Mouse (Mus musculus) urinary bladder, postnatal 4 days (tissue): ENCODE data around the gene Pdss2.
A peak's percentile ranks its signal among the peaks of the same experiment; 100 is the strongest.

Experiments
- DNase-seq, 2 experiments: peaks; one replicate each; pipeline ENCODE4 v3.0.0; 2021 to 2022; ENCODE audit warnings: low spot score in 2 of 2

The Pdss2 gene

GRCm38 (mm10) chr10:43435757-43436156, 214.5 kb downstream of the Pdss2 start:
- DNase-seq: no peak

DNA sequence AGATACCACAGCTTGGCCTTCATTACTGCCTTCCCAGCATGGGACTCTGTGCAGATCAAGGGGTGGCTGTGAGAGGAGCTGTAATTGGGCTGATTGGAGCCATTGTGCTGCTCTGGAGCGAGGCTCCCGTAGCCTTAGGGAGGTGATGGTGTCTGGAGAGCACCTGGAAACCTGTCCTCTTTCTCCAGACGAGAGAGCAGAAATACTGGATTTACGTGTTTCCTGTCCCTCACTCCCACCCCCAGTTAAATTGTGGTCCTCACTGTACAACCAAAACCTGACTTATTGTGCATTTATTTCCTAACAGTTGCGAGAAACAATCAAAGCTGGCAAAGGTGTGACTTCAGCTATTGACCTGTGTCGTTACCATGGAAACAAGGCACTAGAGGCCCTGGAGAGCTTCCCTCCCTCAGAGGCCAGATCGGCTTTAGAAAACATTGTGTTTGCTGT, 218.2 kb downstream of the Pdss2 start:
- DNase-seq: no peak

DNA sequence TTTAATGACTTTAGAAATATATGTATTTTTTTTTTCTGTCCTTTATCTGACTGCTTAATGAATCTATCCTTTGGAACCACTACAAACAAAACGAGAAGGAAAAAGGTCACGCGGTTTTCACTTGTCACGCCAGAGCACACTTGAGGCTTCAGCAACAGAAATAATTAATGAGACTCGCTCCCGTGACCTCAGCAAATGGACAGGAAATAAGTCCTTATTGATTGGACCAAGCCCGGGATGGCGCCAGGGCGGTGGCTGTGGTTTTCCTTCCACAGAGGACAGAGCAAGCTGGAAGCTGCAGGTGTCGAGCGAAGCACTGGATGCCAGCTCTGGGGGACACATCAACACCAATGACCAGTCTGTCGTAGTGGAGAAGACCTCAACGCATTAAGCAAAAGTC, 218.8 kb downstream of the Pdss2 start:
- DNase-seq: no peak

GRCm38 (mm10) chr10:43440981-43441740, 219.9 kb downstream of the Pdss2 start:
- no peak for DNase-seq

DNA sequence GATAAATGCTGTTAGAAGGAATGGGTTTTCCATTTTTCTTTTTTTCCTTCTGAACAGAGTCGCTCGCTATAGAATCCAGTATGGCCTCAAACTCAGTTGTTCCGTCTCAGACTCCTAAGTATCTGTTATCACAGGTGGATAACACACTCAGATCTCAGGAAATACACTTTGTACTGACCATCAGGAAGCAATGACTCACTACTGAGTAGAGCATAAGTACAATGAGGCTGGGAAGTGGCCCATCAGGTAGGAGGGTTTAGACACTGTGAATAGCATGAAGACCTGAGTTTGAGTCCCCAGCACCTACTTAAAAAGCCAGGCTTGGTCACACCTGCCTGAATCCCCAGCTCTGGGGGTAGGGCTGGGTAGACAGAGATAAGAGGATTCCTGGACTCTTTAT, 227.4 kb downstream of the Pdss2 start:
- no peak for DNase-seq

DNA sequence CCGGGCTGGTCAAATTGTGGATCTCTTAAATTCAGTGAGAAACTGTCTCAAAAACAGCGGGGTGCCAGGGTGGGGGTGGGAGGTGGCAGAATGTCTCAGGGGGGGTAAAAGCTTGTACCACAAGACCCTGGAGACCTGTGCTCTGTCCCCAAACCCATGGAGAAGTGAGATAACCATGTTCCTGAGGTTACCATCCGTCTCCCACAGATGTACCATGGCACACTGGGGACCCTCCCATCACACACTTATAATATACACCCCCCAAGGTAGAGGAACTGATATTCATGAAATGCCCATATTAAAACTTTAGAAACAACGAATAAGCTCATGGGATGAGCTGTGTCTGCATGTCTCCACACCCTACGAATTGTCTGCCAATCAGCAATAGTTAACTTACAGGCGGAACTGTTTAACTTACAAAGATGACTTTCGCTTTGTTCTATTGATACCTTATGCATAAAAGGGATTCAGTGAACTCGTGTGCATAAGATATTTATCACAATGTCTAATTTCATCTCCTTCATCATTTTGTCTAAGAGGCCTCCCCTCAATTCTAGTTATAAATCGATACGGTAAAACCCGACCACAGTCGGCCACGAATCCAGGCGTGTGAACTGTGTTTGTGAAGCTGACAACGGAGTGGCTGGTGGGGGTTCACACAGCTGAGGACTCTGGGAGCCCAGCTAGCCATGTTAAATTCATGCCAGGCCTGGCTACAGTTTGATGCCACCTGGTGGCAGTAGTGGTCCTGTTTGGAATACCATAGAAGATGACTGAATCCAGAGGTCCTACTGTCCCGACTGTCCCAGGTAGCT, 230.8 kb downstream of the Pdss2 start:
- peak; percentile 51 to 66 for DNase-seq

GRCm38 (mm10) chr10:43452663-43452996, 231.3 kb downstream of the Pdss2 start:
- DNase-seq: no peak

GRCm38 (mm10) chr10:43454219-43454618, 232.9 kb downstream of the Pdss2 start:
- no peak for DNase-seq

DNA sequence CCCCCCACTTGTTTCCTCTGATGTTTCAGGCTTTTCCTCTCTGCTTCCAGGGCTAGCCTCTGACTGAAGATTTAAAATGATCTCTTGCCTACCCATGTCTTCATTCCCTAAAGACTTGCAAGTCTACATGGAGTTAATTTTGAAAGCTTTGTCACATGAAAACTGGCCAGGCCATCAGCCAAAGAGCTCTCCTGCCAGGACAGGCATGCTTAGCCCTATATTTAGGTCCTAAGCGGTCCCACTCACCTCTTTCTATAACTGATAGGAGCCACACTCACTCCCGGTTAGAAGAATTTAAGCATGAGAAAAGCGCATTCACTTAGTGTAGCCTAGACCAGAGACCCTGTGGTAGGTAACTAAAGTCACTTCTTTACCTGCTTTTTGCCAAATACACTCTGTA, 233.4 kb downstream of the Pdss2 start:
- DNase-seq: no peak

- no peak for DNase-seq
Measured at GRCm38 (mm10) chr10:43462821-43463220, 241.5 kb downstream of the Pdss2 start.

DNA sequence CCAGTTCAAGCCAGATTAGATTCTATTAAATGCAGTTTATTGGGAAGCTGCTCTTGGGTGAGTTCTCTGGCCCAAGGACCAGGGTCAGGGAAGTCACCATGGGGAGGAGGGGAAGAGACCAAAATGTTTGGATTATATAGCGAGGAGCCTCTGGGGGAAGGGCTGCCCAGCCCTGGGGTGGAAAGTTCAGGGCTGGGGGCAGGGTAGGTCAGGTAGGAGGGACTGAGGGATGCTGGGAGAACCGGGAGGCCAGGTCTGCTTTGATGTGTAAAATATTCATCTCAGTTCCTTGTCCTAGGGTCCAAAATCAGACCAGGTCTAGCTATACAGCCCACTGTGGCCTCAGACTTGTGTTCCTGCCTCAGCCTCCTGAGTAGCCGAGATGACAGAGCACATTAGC, 241.9 kb downstream of the Pdss2 start:
- no peak for DNase-seq

DNA sequence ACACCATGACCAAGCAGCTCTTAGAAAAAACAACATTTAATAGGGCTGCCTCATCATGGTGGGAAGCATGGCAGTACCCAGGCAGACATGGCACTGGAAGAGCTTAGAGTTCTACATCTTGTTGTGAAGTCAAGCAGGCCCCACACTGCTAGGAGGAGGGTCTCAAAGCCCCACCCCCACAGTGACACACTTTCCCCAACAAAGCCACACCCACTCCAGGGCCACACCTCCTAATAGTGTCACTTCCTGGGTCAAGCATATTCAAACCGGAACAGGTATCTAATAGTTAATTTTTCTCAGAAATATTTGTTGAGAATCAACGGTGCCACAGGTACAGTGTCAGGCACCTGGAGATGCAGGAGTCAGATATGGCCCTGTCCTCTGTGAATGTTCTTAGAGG, 244.9 kb downstream of the Pdss2 start:
- no peak for DNase-seq

DNA sequence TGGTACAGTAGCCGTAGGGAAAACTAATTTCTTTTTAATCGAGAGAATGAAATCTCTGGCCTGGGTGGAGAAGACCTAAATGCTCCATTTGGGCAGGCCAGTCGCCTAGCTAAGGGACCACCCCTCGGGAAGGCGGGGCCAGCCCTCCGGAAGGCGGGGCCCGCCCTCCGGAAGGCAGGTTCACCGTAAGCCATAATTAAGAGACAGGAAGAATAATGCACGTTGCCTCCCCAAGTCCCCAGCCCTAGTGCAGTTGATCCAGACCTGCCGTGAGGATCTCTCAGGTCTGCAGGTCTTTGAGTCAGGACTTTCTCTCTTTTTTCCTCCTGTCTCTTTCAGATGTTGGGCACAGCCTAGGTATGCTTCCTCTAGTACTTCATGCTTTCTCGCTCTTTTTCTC, 246.4 kb downstream of the Pdss2 start:
- no peak for DNase-seq

DNA sequence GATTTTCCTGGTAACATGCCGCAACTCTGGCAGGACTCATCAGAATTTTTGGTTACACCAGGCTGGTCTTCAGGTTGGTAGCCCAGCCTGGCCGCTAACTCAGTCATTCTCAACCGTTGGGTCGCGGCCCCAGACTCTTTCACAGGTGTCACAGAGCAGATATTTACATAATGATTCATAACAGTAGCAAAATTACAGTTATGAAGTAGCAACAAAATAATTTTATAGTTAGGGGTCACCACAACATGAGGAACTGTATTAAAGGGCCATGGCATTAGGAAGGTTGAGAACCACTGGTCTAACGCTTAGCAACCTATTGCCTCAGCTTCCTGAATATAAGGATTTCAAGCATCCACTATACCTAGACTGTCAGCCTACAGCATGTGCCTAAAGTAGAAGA, 247.0 kb downstream of the Pdss2 start:
- no peak for DNase-seq

DNA sequence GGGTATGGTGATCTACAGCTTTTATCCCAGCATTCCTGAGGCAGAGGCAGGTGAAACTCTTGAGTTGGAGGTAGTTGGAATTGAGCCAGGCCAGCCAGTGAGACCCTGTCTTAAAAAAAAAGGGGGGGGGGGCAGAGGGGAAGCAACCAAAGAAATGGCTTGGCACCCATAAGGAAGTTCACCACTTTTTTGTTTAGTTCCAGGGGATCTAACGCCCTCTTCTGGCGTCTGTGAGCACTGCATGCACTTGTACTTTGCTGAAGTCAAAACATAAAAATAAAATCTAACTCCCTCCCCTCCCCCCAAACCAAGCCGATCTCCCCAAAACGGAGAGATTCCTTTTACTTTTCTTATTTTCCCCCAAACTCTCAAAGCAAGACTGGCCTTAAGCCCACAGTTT, 254.1 kb downstream of the Pdss2 start:
- DNase-seq: no peak

DNA sequence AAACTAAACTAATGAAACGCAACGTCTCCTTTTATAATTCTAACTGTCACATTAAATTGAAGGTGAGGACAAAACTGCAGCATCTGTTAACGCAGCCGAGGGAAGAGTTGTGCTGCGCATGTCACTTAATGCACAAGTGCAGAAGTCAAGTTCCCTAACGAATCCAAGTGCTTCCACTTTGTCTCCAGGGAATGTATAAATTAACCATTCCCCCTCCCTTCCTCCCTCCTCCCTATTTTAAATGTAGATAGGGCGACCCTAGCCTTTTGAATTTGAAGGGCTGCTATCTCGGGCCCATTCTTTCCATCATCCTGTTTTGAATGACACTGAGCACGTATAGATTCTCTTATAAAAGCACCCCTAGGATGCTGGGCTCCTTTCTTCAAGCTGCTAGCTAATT, 256.2 kb downstream of the Pdss2 start:
- no peak for DNase-seq

DNA sequence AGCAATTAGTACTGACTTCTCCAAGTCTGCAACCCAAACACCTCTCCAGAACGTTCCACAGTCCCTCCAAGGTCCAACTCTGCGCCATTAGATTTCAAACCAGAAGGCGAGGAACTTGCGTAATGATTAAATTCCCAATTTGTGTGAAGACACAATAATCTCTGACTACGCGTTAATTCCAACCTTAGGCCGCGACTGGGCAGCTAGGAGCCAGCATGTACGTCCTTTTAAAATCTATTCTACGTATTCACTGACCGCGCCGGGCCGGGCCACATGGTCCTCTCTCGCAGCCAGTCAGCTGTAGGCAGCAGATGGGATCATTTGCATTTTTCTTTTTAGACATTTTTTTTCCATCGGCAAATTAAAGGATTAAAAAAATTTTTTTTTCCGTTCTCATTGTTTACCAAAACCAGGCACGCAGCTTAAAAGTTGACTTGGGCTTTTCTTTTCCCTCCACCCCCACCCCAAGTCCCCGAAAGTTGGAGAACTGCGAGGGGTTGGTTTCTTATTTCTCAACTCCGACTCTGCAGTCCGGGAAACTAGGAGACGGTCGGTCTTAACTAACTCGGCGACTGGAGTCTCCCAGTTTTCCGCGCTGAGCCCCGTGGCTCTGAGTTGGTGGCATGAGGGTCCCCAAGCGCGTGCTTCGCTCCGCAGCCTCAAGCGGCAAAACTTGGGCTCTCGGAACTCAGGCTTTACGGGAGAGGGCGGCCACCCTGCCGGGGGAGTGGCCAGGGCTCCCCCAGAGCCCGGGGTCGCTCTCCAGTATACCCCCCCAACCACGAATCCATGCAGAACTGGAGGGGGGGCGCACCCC, 256.8 kb downstream of the Pdss2 start:
- peak in 1 of 2 experiments; percentile 44 for DNase-seq

- peak in 1 of 2 experiments; percentile 42 for DNase-seq
Measured at GRCm38 (mm10) chr10:43478751-43479435, 257.6 kb downstream of the Pdss2 start, which contains the start of gene Bend3. Bend3 (plus strand) TSS chr10:43478831.

DNA sequence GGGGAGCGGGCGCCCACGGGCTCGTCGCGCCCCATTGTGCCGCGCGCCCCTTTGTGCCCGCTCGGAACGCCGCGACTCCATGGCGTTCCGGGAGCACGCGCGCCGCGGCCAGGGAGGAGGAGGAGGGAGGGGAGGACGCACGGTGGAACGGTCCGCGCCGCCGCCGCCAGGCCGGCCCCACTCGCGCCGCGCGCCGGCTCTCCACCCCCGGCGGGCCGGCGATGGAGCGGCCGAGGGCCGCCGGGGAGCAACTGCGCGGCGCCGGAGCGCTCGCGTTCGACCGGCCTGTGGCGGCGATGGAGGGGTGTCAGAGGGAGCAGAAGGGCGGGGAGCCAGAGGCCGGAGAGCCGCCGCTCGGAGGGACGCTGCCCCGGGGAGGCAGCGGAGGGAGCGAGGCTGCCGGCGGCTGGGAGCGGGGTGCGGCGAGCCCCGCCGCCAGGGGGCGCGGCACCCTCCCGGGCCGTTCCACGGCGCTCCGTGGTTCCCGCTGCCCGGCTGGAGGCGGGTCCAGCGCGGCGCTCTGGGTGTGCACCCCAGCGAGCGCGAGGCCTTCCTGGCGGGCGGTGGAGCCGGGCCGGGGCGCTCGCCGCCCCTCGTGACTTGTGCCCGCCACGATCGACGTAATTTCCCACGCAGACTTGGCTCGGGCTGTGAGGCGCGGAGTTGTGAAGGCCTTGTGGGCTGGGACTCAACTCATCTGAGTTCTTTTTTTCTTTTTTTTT, 258.3 kb downstream of the Pdss2 start:
- DNase-seq: peak; percentile 84 to 85

DNA sequence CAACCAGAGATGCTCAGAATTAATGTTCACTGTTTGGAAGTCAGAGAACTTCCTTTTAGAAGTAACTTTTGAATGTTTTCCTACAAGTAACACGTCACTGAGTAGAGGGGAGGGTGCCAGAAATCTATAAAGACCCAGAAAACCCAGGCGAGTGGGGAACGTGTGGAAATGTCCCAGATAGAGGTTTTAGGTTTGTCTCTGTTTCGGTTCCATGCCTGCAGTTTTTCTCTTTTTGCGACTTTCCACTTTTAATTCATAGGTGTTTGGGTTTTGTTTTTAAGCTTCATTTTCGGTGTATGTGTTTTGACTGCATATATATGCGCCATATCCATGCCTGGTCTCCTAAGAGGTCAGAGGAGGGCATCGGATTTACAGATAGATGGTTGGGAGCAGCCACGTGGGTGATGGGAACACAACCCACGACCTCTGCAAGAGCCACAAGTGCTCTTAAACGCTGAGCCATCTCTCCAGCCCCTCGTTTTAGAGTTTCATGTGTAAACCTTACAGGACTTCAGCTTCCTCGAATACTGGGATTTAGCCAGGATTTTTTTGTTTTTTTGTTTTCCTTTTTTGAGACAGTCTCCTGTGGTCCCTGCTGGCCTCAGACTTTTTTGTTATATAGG, 259.1 kb downstream of the Pdss2 start:
- no peak for DNase-seq

- DNase-seq: no peak
Measured at GRCm38 (mm10) chr10:43481179-43481578, 259.9 kb downstream of the Pdss2 start.
